Mouse (Mus musculus) kidney, postnatal 0 days (tissue): Measurements from ENCODE around the gene Nfxl1. TPM values are rescaled to one million over a fixed set of nuclear protein-coding genes. Genes with fewer than 3 reads are reported as not detected.
A peak's percentile ranks its signal among the peaks of the same experiment; 100 is the strongest.
"Not testable (repeated sequence)": the region's sequence is repeated elsewhere in the genome, so short reads cannot be mapped to it uniquely, and the experiment has no call there.

Source experiments
- ATAC-seq: fragments of 200-750 bp; cut with Nextera tagmentation; replicated peaks from 2 replicates; pipeline ENCODE4 v1.8.0; 2017; ENCODE audit warnings: low read depth, moderate number of reproducible peaks, moderate TSS enrichment, moderate library complexity; ENCODE audit not compliant: low FRiP score
- DNase-seq: peaks from one replicate; pipeline ENCODE4 v3.0.0-alpha.2; 2016; ENCODE audit warnings: low spot score
- H3K27ac ChIP-seq: fragments of 300-500 bp; sonication (generic); 2 replicates; pipeline ENCODE4 v1.5.1; 2014; ENCODE audit warnings: mild to moderate bottlenecking
- H3K27me3 ChIP-seq: fragments of 300-500 bp; sonication (generic); 2 replicates; pipeline ENCODE4 v1.6.1; 2014; ENCODE audit warnings: low read length, mixed read lengths; ENCODE audit not compliant: insufficient read depth
- H3K36me3 ChIP-seq: fragments of 300-500 bp; sonication (generic); 2 replicates; pipeline ENCODE4 v1.6.1; 2014; ENCODE audit warnings: low read length, mixed read lengths; ENCODE audit not compliant: insufficient read depth
- H3K4me1 ChIP-seq: fragments of 300-500 bp; sonication (generic); replicated peaks from 2 replicates; pipeline ENCODE4 v1.6.1; 2014; ENCODE audit warnings: antibody characterized with exemption, low read length, mixed read lengths; ENCODE audit not compliant: insufficient read depth
- H3K4me2 ChIP-seq: fragments of 300-500 bp; sonication (generic); 2 replicates; pipeline ENCODE4 v1.6.1; 2014; ENCODE audit warnings: mild to moderate bottlenecking, low read length, moderate library complexity, mixed read lengths
- H3K4me3 ChIP-seq: fragments of 300-500 bp; sonication (generic); replicated peaks from 2 replicates; pipeline ENCODE4 v1.5.1; 2014; ENCODE audit warnings: low read depth, low read length
- H3K9ac ChIP-seq: fragments of 300-500 bp; sonication (generic); 2 replicates; pipeline ENCODE4 v1.6.1; 2014; ENCODE audit warnings: low read depth, low read length
- H3K9me3 ChIP-seq: fragments of 300-500 bp; sonication (generic); replicated peaks from 2 replicates; pipeline ENCODE4 v1.6.1; 2016; ENCODE audit warnings: low read length, inconsistent platforms, mixed read lengths
- CTCF ChIP-seq: IDR thresholded peaks from 2 replicates; pipeline ENCODE4 v1.5.1; 2016; ENCODE audit warnings: antibody characterized with exemption, low read depth, mild to moderate bottlenecking, moderate library complexity
- WGBS: fragments of 180-500 bp; shearing (Covaris S2); extraction: QIAGEN DNeasy Blood & Tissue Kit; methylation state at CpG from one replicate; pipeline ENCODE4 v1.1.7; 2014; 5-methylcytosine and 5-hydroxymethylcytosine counted together
- polyA plus RNA-seq: library from polyadenylated mRNA; unstranded; fragments of >200 nt; fragmentation: Nextera tagmentation; extraction: Ambion mirVana; gene quantifications from 2 replicates; pipeline ENCODE4 v1.2.1, GENCODE M21; 2015

Nfxl1 gene
- 15.6 and 18.4 TPM in 2 replicates for polyA plus RNA-seq

GRCm38 (mm10) chr5:72559544-72560049 lies at the start of gene Nfxl1:
Gene Nfxl1, minus strand, starts transcription at chr5:72559684.
- ATAC-seq (peak; percentile 97), DNase-seq (peak; percentile 99)
- 1% methylated on average over 42 of the region's 42 CpGs for WGBS
- Histone ChIP-seq H3K9me3 (no peaks in the 10 kb centered on the region), H3K27ac (peak within 1 kb of the TSS; percentile 60), H3K9ac (peak within 1 kb of the TSS; percentile 91), H3K4me2 (peak within 1 kb of the TSS; percentile 98), H3K36me3 (peaks cover 4% of the 10 kb centered on the region; the same call in 1 of the 2 replicates), H3K4me3 (peak within 1 kb of the TSS; percentile 84), H3K27me3 (no peaks in the 10 kb centered on the region), H3K4me1 (0 out of 2 replicates have a peak, but pooled peaks cover 4% of the 10 kb centered on the region)
- no peak for TF ChIP-seq CTCF

GRCm38 (mm10) chr5:72603138-72603537 lies 43.7 kb upstream of the Nfxl1 start:
- no peaks in the 10 kb centered on the region for H3K4me1 ChIP-seq
- H3K4me2 ChIP-seq = no peak overlapping the region
- DNase-seq (no peak), ATAC-seq (no peak)
- no peak for TF ChIP-seq CTCF
- WGBS = 79% methylated on average over 4 of the region's 4 CpGs
- no peaks in the 10 kb centered on the region for H3K36me3 ChIP-seq
- H3K27me3 ChIP-seq = no peaks in the 10 kb centered on the region
- no peak overlapping the region for H3K4me3 ChIP-seq
- no peak overlapping the region for H3K9ac ChIP-seq
- H3K9me3 ChIP-seq = no peaks in the 10 kb centered on the region
- H3K27ac ChIP-seq = no peak overlapping the region

DNA sequence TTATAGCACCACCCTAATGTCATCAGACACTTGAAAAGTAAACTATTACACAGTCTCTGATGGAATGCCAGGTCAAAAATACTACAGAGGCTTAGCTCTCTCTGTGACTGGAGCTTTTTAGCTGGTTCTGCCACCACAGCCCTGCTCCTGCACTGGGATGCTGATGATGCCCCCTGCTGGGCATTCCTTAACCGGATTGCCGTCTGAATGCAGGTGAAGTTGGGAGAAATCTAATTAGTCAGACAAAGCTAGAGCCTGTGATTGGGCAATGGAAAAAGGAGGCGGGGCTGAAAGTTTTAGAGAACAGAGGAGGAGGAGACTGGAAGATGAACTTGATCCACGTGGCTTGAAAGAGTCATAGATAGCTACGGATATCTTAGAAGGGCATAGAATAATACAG lies 41.5 kb upstream of the Nfxl1 start:
- H3K4me2 ChIP-seq = no peak overlapping the region
- H3K27me3 ChIP-seq = no peaks in the 10 kb centered on the region
- H3K4me3 ChIP-seq = no peak overlapping the region
- peak; percentile 73 for TF ChIP-seq CTCF
- no peaks in the 10 kb centered on the region for H3K36me3 ChIP-seq
- 7% methylated on average over 5 of the region's 5 CpGs for WGBS
- H3K9me3 ChIP-seq = no peaks in the 10 kb centered on the region
- peak; percentile 68 for DNase-seq
- no peaks in the 10 kb centered on the region for H3K4me1 ChIP-seq
- ATAC-seq = peak; percentile 69
- no peak overlapping the region for H3K27ac ChIP-seq
- no peak overlapping the region for H3K9ac ChIP-seq

- no peaks in the 10 kb centered on the region for H3K36me3 ChIP-seq
- 2% methylated on average over 36 of the region's 38 CpGs for WGBS
- no peak within 1 kb of the TSS for H3K27ac ChIP-seq
- H3K27me3 ChIP-seq = no peaks in the 10 kb centered on the region
- ATAC-seq (peak; percentile 52; the same call in 1 of the 2 replicates), DNase-seq (no peak)
- no peaks in the 10 kb centered on the region for H3K9me3 ChIP-seq
- H3K9ac ChIP-seq = no peak within 1 kb of the TSS
- TF ChIP-seq CTCF = no peak
- H3K4me2 ChIP-seq = peak within 1 kb of the TSS; percentile 63
- H3K4me1 ChIP-seq = 0 out of 2 replicates have a peak, but pooled peaks cover 2% of the 10 kb centered on the region
- H3K4me3 ChIP-seq = peak within 1 kb of the TSS; percentile 33
These were observed 27.8 kb upstream of the Nfxl1 start, which contains the start of gene Gm5868 for GRCm38 (mm10) chr5:72587192-72587681. Gene Gm5868, minus strand, starts transcription at chr5:72587551.

GRCm38 (mm10) chr5:72586667-72587191 lies 27.2 kb upstream of the Nfxl1 start:
- not testable (repeated sequence) for H3K27ac ChIP-seq, DNase-seq, H3K9ac ChIP-seq, ATAC-seq, H3K36me3 ChIP-seq, H3K4me1 ChIP-seq, H3K27me3 ChIP-seq, H3K9me3 ChIP-seq
- 40% methylated on average over 25 of the region's 25 CpGs for WGBS
- peak overlapping the region; percentile 33; the same call in 1 of the 2 replicates for H3K4me3 ChIP-seq
- peak overlapping the region; percentile 63 for H3K4me2 ChIP-seq

- not testable (repeated sequence) for DNase-seq
These were observed 26.6 kb upstream of the Nfxl1 start for GRCm38 (mm10) chr5:72586122-72586521.

GRCm38 (mm10) chr5:72580970-72581332 lies 21.5 kb upstream of the Nfxl1 start, which contains the start of gene Zar1:
Gene Zar1, minus strand, starts transcription at chr5:72581254.
- WGBS = 9% methylated on average over 17 of the region's 21 CpGs
- Histone ChIP-seq H3K4me2 (peak within 1 kb of the TSS; percentile 69), H3K4me3 (peak within 1 kb of the TSS; percentile 34)
- ATAC-seq = peak; percentile 25; the same call in 1 of the 2 replicates
- not testable (repeated sequence) for H3K9me3 ChIP-seq, H3K4me1 ChIP-seq, H3K27ac ChIP-seq, H3K36me3 ChIP-seq, DNase-seq, H3K9ac ChIP-seq, H3K27me3 ChIP-seq

More at GRCm38 (mm10) chr5:72586122-72586521, 26.6 kb upstream of the Nfxl1 start:
- not testable (repeated sequence) for H3K27ac ChIP-seq, H3K4me1 ChIP-seq, H3K9ac ChIP-seq, H3K4me2 ChIP-seq, ATAC-seq, H3K9me3 ChIP-seq, H3K36me3 ChIP-seq, H3K27me3 ChIP-seq, H3K4me3 ChIP-seq
- WGBS = 51% methylated on average over 7 of the region's 7 CpGs
- peak; percentile 41; the same call in 1 of the 2 replicates for TF ChIP-seq CTCF

DNA sequence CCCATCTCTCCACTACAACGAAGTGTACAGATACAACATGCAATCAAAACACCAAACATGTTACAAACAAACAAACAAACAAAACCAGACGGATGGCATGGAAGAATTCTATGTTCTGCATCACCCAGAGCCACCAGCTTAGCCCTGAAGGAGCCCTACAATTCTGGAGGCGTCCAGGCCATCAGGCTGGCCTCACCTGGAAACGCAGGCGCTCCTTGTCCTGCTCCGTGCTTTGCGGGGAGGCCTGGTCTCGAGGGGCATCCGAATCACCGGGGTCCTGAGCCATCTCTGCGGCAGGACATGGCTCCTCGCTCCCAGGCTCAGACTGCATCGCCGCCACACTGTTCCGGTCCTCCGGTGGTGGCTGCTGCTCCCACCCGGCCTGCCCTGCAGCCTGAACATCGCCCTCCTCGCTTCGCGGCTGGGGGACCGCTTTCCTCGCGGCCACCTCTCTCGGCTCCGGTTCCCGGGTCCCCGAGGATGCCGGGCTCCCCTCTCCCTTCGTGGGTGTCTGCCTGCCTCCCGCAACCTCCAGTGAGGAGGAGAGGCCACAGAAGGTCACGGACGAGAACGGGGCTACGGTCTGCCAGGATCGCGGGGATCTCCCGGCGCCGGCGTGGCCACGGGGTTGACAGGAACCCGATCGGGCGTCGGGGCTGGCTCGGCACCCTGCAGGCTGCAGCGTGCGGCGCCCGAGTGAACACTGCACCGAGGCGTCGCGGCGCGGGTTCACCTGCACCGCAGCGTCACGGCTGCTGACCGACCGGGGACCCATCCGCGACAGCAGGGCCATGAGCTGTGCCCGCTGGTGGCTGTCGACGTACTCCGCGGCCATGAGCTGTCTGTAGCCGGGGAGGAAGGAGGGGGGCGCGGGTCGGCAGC lies 20.8 kb upstream of the Nfxl1 start:
- DNase-seq, H3K27ac ChIP-seq: not testable (repeated sequence)
- 5% methylated on average over 54 of the region's 73 CpGs for WGBS

More for the DNA sequence above, 20.8 kb upstream of the Nfxl1 start:
- Histone ChIP-seq H3K4me3 (peak overlapping the region; percentile 34), H3K4me2 (peak overlapping the region; percentile 69)
- not testable (repeated sequence) for H3K27me3 ChIP-seq, H3K4me1 ChIP-seq, H3K9me3 ChIP-seq, H3K9ac ChIP-seq, H3K36me3 ChIP-seq
- peak; percentile 75 for ATAC-seq
